Mouse (Mus musculus): ENCODE measurements at regions not wholly inside any gene's neighbourhood (a gene's known extent, or its start where the extent isn't known, plus 50 kb on each side); places are given as distances from the start of the nearest gene placed in this dataset.
"Not testable (repeated sequence)": the region's sequence is repeated elsewhere in the genome, so short reads cannot be mapped to it uniquely, and the experiment has no call there.

- peak; percentile 69 for ATAC-seq (replicated peaks; ENCODE audit: poor library complexity, severe bottlenecking)
Measured at GRCm38 (mm10) chr17:69563165-69563564, 124.0 kb downstream of the Akain1 start.

DNA sequence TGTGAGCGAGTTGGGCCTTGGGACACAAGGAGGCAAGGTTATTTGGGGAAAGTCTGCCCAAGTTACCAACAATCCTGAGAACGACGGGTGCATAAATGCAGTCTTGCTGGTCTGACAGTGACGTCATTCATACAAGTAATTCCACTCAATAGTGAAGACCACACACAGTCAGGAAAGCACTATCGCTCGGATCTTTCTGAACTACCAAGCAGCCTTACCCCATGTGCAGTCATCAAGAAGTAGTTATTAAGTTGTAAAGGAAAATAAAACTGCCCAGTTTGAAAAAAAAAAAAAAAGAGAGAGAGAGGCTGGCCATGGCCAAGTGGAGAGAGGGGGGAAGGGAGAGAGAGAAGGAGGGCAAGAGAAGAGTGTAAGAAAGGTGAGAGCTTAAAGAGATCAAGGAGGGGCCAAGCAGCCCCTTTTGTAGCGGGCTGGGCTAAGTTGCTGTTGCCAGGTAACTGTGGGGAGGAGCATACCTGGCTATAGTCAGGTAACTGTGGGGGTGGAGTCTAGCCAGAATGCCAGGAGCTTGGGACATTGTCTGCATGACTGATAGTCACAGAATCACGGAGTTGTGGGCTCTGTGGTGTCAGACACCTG lies 132.0 kb downstream of the Akain1 start:
- not testable (repeated sequence) for ATAC-seq (replicated peaks; ENCODE audit: poor library complexity, severe bottlenecking)

DNA sequence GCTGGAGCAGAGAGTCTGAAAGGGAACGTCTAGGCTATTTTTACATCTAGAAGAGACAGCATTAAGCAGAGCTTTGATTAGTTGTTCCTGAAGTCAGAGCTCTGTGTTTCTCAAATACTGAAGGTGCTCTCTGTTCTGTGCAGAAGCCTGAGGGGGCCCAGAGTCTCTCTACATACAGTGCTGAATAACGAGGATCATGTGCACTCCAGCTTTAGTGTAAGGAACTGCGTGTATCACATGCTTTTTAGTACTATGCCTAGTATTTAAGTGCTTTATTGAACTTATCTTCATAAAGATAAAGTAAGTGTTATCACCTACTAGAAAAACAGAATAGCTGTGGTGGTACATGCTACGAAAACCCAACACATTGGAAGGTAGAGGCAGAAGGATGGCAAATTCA lies 151.4 kb downstream of the Akain1 start:
- no peak for ATAC-seq (replicated peaks; ENCODE audit: poor library complexity, severe bottlenecking)

DNA sequence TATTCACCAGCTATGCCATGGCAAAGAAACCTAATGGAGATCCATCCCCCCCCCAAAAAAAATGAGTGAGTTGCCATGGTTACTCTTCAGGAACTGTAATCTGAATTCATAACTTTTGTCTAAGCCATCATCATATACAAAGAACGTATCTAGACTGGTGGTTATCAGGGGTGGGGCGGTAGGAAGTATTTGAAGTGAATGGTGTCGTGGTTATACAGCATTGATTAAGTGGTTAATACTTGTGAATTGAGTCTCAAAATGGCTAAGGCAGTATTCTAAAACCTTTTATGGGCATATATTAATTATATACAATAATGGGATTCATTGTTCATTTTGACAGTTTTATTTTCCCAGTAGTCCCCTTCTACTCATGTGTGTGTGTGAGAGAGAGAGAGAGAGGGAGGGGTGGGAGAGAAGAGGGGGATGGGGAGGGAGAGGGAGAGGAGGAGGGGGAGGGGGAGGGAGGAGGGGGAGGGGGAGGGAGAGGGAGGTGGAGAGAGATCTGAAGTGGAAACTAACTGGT lies 158.7 kb downstream of the Akain1 start:
- no peak for ATAC-seq (replicated peaks; ENCODE audit: poor library complexity, severe bottlenecking)

GRCm38 (mm10) chr17:69598461-69598860 lies 159.3 kb downstream of the Akain1 start:
- ATAC-seq (replicated peaks; ENCODE audit: poor library complexity, severe bottlenecking): no peak

GRCm38 (mm10) chr17:69603596-69603995 lies 164.5 kb downstream of the Akain1 start:
- ATAC-seq (replicated peaks; ENCODE audit: poor library complexity, severe bottlenecking): no peak

- ATAC-seq (replicated peaks; ENCODE audit: poor library complexity, severe bottlenecking): no peak
Measured at GRCm38 (mm10) chr17:69604698-69605097, 165.6 kb downstream of the Akain1 start.

DNA sequence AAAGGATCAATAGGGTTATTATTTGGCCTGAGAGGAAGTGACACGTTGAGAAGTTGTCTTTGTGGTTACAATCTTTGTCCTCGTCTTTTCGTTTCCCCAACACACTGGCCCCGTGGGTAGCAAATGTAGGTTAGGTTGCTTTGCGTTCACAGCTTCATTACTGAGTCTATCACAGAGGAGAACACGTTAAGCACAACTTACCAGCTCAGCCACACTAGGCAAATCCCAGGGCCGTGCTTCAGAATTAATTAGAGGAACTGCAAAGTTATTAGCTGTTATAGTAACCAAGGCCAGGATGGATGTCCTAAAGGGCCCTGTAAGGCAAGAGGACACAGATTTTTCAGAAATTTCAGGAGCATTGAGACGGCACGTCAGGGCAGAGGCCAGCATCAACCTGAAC lies 166.3 kb downstream of the Akain1 start:
- ATAC-seq (replicated peaks; ENCODE audit: poor library complexity, severe bottlenecking): no peak

GRCm38 (mm10) chr17:69631411-69631810 lies 192.3 kb downstream of the Akain1 start:
- ATAC-seq (replicated peaks; ENCODE audit: poor library complexity, severe bottlenecking): no peak

DNA sequence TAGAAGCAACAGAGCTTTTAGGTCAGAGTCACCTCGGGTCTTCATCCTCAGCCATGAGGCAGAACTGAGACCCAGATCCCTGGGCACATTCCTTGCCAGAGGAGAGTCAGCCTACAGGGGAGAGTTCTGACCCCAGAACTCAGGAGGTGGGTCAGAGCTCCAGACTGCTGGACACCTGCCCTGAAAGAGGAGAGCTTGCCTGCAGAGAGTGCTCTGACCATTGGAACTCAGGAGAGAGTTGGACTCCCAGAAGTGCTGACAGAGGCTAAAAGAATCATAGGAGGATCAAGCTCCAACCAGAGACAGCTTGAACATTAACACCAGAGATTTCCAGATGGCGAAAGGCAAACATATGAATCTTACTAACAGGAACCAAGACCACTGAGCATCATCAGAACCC lies 211.4 kb downstream of the Akain1 start:
- ATAC-seq (replicated peaks; ENCODE audit: poor library complexity, severe bottlenecking): not testable (repeated sequence)

GRCm38 (mm10) chr17:69654586-69654985 lies 215.5 kb downstream of the Akain1 start:
- ATAC-seq (replicated peaks; ENCODE audit: poor library complexity, severe bottlenecking): no peak

GRCm38 (mm10) chr17:69672530-69672929 lies 233.4 kb downstream of the Akain1 start:
- ATAC-seq (replicated peaks; ENCODE audit: poor library complexity, severe bottlenecking): no peak

DNA sequence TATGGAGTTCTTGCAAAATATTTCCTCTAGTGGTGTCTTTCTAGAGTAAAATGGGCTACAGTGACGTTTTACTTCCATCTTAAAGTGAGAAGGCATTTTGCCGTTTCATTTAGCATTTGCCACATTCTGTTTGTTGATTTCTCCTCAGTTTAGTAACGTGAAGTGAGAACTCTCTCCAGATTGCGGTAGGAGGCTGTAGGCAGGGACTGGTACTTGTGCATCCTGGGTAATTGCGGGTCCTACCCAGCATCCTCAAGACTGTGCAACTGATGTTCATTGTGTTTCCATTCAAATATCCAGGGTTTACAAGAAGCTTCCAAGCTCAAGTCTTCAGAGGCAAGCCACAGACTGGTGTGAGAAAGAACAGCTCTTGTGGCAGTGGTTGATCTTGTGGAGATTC lies 244.0 kb downstream of the Akain1 start:
- ATAC-seq (replicated peaks; ENCODE audit: poor library complexity, severe bottlenecking): no peak

GRCm38 (mm10) chr17:69685625-69686257 lies 246.6 kb downstream of the Akain1 start:
- no peak for ATAC-seq (replicated peaks; ENCODE audit: poor library complexity, severe bottlenecking)

GRCm38 (mm10) chr17:69686383-69686782 lies 247.3 kb downstream of the Akain1 start:
- ATAC-seq (replicated peaks; ENCODE audit: poor library complexity, severe bottlenecking): no peak

- ATAC-seq (replicated peaks; ENCODE audit: poor library complexity, severe bottlenecking): no peak
Measured at GRCm38 (mm10) chr17:69695341-69695740, 256.2 kb downstream of the Akain1 start.

- ATAC-seq (replicated peaks; ENCODE audit: poor library complexity, severe bottlenecking): no peak
Measured at GRCm38 (mm10) chr17:69727325-69727724, 241.5 kb upstream of the Dlgap1 start.

GRCm38 (mm10) chr17:69732981-69733380 lies 235.9 kb upstream of the Dlgap1 start:
- ATAC-seq (replicated peaks; ENCODE audit: poor library complexity, severe bottlenecking): no peak

GRCm38 (mm10) chr17:69736379-69737096 lies 232.3 kb upstream of the Dlgap1 start:
- ATAC-seq (replicated peaks; ENCODE audit: poor library complexity, severe bottlenecking): no peak

- no peak for ATAC-seq (replicated peaks; ENCODE audit: poor library complexity, severe bottlenecking)
Measured at GRCm38 (mm10) chr17:69769002-69769421, 199.9 kb upstream of the Dlgap1 start.

GRCm38 (mm10) chr17:69770046-69770445 lies 198.8 kb upstream of the Dlgap1 start:
- no peak for ATAC-seq (replicated peaks; ENCODE audit: poor library complexity, severe bottlenecking)

Measured in granulocyte monocyte progenitor cell, adult 5-6 weeks (primary cell).